Mouse (Mus musculus): ENCODE data around the gene Mblac2. TPM values are rescaled to one million over a fixed set of nuclear protein-coding genes. Genes with fewer than 3 reads are reported as not detected.

Mblac2 gene
- total RNA-seq (2023), result 2.4 and 2.7 TPM in 2 replicates

GRCm38 (mm10) chr13:81710775-81711545, at the start of gene Mblac2, which contains the start of gene Polr3g:
TSS of gene Mblac2 (plus strand) at chr13:81711341.
TSS of gene Polr3g (minus strand) at chr13:81711013.

GRCm38 (mm10) chr13:81782971-81783404, 71.8 kb downstream of the Mblac2 start, which contains the start of gene Cetn3:
TSS of gene Cetn3 (plus strand) at chr13:81783077.

Other genes starting within 250 kb of the Mblac2 start
- 0.34 and 1.1 TPM in 2 replicates for gene Adgrv1, start 78.2 kb upstream of the Mblac2 start, total RNA-seq (2023)
- gene Lysmd3, start 53.7 kb upstream of the Mblac2 start, total RNA-seq (2023), result 24.5 and 34.5 TPM in 2 replicates
- 2.3 and 2.8 TPM in 2 replicates for gene Polr3g, start 328 bp upstream of the Mblac2 start, total RNA-seq (2023)
- gene Cetn3, start 71.7 kb downstream of the Mblac2 start, total RNA-seq (2023), result 33.3 and 35.7 TPM in 2 replicates